In the genomic region with DNA sequence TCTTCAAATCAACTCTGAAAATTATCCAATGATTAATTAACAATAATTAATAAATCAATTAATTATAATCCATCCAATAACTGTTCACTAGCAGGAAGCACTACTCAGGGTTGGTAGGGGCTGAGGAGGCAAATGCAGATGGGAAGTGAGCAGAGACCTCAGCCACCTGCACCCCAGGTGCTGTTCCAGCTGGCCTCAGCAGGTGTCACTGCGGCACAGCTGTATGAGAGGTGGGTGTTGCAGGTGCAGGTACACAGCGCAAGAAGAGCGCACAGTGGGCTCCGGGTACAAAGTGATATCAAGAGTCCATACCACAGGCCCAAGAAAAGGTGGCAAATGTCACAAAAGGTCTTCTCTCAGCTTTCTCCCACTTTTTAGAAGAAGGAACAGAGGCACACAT, we compare ENCODE assay signal across 8 mouse cellular contexts. TPM values are rescaled to one million over a fixed set of nuclear protein-coding genes. Genes with fewer than 3 reads are reported as not detected.
DNase-seq lines count a peak whose midpoint lies in the region; ATAC-seq and TF ChIP-seq lines count a peak whose summit lies in the region.
"Had no signal": no experiment of that assay in that cellular context is flagged by ENCODE, and none has a peak within 500 bp of the region (broad histone marks: within the 10 kb centered on the region; RNA-seq: fewer than 3 reads in every experiment).

No protein-coding gene starts in this region.

- ATAC-seq in megakaryocyte progenitor cell, adult 5-6 weeks (replicated peaks; ENCODE audit: poor library complexity), result no peak

- 92% methylated on average over 4 of the region's 4 CpGs for WGBS in bone marrow, adult 2 months

- peak; percentile 32; the same call in 1 of the 2 replicates for TF ChIP-seq CTCF in layer of hippocampus, adult 2 months (conservative IDR thresholded peaks at IDR 0.05)
- TF ChIP-seq CTCF in bone marrow, adult 2 months (IDR thresholded peaks at IDR 0.05; ENCODE audit: control insufficient read depth, insufficient read depth, low read length), result peak; percentile 23; the same call in 1 of the 2 replicates

- no peak overlapping the region for H3K4me3 ChIP-seq in layer of hippocampus, adult 2 months
- H3K4me3 ChIP-seq in bone marrow, adult 2 months (replicated peaks; ENCODE audit: control insufficient read depth, low read depth, low read length), result no peak overlapping the region
- H3K4me3 ChIP-seq: limb, embryonic 15.5 days had no signal

- no peak for TF ChIP-seq POLR2A in bone marrow, adult 2 months (IDR thresholded peaks at IDR 0.05; ENCODE audit: borderline replicate concordance, control insufficient read depth, low read depth, low read length)

- DNase-seq in layer of hippocampus, adult 2 months (ENCODE audit: low spot score in 2 of 2), result no peak
- DNase-seq in layer of hippocampus, postnatal 10 days (ENCODE audit: low spot score in 2 of 2), result no peak
- peak; percentile 40 for DNase-seq in thymus, postnatal 25 days
- DNase-seq in thymus, postnatal 10 days (ENCODE audit: low spot score in 2 of 2), result no peak
- no peak for DNase-seq in right cerebral cortex, adult 2 months (ENCODE audit: low spot score in 2 of 2)

- H3K4me1 ChIP-seq in bone marrow, adult 2 months (ENCODE audit: control insufficient read depth, insufficient read depth, low read length), result no peaks in the 10 kb centered on the region

- H3K27ac ChIP-seq in layer of hippocampus, adult 2 months, result no peak overlapping the region
- H3K27ac ChIP-seq in bone marrow, adult 2 months (ENCODE audit: control insufficient read depth, insufficient read depth, low read depth, low read length, poor library complexity), result no peak overlapping the region
- H3K27ac ChIP-seq: limb, embryonic 15.5 days had no signal

RNA-seq across cellular contexts. Expression of gene Slc37a1, which starts 41.9 kb away (rescaled TPM):
- 10 to 100 TPM in 1 of 2 experiments, 1 to 10 TPM in 1; 8.4 to 11.5 TPM for total RNA-seq in layer of hippocampus, adult 2 months (2021)
- 1 to 10 TPM; 6.4 to 6.6 TPM for total RNA-seq in layer of hippocampus, postnatal 10 days (2021)
- 5.5 and 21.9 TPM in 2 replicates for polyA plus RNA-seq in bone marrow, adult 2 months (2011; ENCODE audit: insufficient read depth, insufficient read length, low replicate concordance, missing spikeins)
- total RNA-seq in megakaryocyte progenitor cell, adult 5-6 weeks (2015), result 9.8 TPM in 2 replicates
- 6.2 and 8.3 TPM in 2 replicates for total RNA-seq in megakaryocyte progenitor cell, adult 5-6 weeks (2017)

RNA-seq across cellular contexts. Expression of gene Rsph1, which starts 51.3 kb away (rescaled TPM):
- 10 to 100 TPM; 11.4 to 15.8 TPM for total RNA-seq in layer of hippocampus, adult 2 months (2021)
- 10 to 100 TPM; 14.5 to 15.7 TPM for total RNA-seq in layer of hippocampus, postnatal 10 days (2021)
- polyA plus RNA-seq in bone marrow, adult 2 months (2011; ENCODE audit: insufficient read depth, insufficient read length, low replicate concordance, missing spikeins), result 5.8 and 10.4 TPM in 2 replicates
- total RNA-seq in megakaryocyte progenitor cell, adult 5-6 weeks (2015), result 0.72 and 1.4 TPM in 2 replicates
- 1.8 and 3.0 TPM in 2 replicates for total RNA-seq in megakaryocyte progenitor cell, adult 5-6 weeks (2017)

RNA-seq across cellular contexts. Expression of gene Pde9a, which starts 57.5 kb away (rescaled TPM):
- total RNA-seq in layer of hippocampus, adult 2 months (2021), result 10 to 100 TPM; 21.8 to 31.9 TPM
- total RNA-seq in layer of hippocampus, postnatal 10 days (2021), result 10 to 100 TPM; 34.0 to 38.9 TPM
- polyA plus RNA-seq in bone marrow, adult 2 months (2011; ENCODE audit: insufficient read depth, insufficient read length, low replicate concordance, missing spikeins), result 1.3 and 2.9 TPM in 2 replicates
- 0.79 TPM in 1 of 2 replicates, not detected in the other for total RNA-seq in megakaryocyte progenitor cell, adult 5-6 weeks (2015)
- 1.5 TPM in 1 of 2 replicates, not detected in the other for total RNA-seq in megakaryocyte progenitor cell, adult 5-6 weeks (2017)

Comparison
In these comparisons a context has a peak if more than half of its experiments do, and no peak if none do; other contexts are left out.
1. RNA of gene Pde9a, which starts 57.5 kb away (total RNA-seq): 34.0 to 38.9 TPM in layer of hippocampus, postnatal 10 days and 21.8 to 31.9 TPM in layer of hippocampus, adult 2 months; 0.79 to 1.5 TPM in megakaryocyte progenitor cell, adult 5-6 weeks; every median in the first group is over 4 times any median in the second.